Mouse (Mus musculus) left cerebral cortex, adult 2 months (tissue): ENCODE data around the gene Ifi206. TPM values are rescaled to one million over a fixed set of nuclear protein-coding genes. Genes with fewer than 3 reads are reported as not detected.

Experiments
- DNase-seq, 2 experiments: peaks; one replicate each; pipeline ENCODE4 v3.0.0; 2021 to 2022; ENCODE audit warnings: low spot score in 2 of 2, mixed read lengths in 1 of 2; ENCODE audit errors: extremely low spot score in 1 of 2
- H3K27ac ChIP-seq: fragments of 200-600 bp; 2 replicates; pipeline ENCODE4 v1.8.1; 2022
- H3K4me3 ChIP-seq: fragments of 200-600 bp; 2 replicates; pipeline ENCODE4 v1.8.1; 2022
- CTCF ChIP-seq: fragments of 200-600 bp; IDR thresholded peaks from 2 replicates; pipeline ENCODE4 v1.8.1; 2022; ENCODE audit warnings: antibody characterized with exemption, mild to moderate bottlenecking, moderate library complexity
- intact Hi-C: fragments of 180-260 bp; cut with DNase I; formaldehyde crosslinking; loops from one replicate; pipeline ENCODE4 v1.15.1; 2025
- microRNA-seq, 2 experiments: library from miRNA; unstranded; fragments of <30 nt; microRNA quantifications; one replicate each; pipeline ENCODE4 v1.2.0; 2021
- total RNA-seq, 2 experiments: library from RNA; stranded (reverse); gene quantifications; 2 replicates each; pipeline ENCODE4 v1.2.3; 2021

Ifi206 gene
- total RNA-seq, 2 experiments from 2014 or later: not detected

DNA sequence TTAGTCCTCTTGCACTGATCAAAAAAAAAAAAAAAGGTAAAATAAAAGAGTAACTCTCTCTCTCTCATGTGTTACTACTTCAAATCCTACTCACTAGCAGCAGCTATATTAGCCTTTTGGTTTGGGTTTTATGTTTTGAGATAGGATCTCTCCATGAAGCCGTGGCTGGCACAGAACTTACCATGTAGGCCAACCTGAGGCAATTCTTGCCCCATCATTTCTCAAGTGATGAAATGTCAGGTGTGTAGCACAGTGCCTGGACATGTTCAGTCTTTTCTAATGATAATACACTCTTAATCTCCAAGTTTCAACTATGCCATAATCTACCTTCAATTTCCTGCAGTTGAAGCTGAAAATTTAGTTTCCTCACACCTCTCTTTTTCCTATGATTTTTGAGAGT is 47.8 kb downstream of the Ifi206 start:
- intact Hi-C loops: no loop called here
- Histone ChIP-seq H3K27ac (no peak overlapping the region), H3K4me3 (no peak overlapping the region)
- no peak for DNase-seq
- no peak for TF ChIP-seq CTCF

DNA sequence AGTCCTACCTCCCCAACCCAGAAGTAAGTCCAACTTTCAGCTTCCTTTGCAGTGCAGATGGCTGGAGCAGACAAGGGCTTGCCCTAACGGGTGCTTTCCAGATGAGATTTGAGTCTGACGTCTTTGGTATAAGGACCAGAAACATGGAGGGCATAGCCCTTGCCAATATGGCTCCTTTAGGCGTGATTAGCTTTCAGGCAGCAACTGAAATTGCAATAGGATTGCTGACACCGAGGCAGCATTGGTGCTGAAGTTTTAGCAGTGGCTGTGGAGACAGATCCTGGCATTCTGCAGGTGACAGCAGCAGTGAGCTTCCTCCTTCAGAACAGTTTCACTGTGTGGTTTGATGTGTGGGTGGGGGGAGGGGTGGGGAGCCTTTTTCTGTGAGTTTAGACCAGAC is 49.6 kb downstream of the Ifi206 start:
- no peak overlapping the region for H3K27ac ChIP-seq
- no peak overlapping the region for H3K4me3 ChIP-seq
- no peak for DNase-seq
- intact Hi-C loops: no loop called here
- TF ChIP-seq CTCF: no peak

DNA sequence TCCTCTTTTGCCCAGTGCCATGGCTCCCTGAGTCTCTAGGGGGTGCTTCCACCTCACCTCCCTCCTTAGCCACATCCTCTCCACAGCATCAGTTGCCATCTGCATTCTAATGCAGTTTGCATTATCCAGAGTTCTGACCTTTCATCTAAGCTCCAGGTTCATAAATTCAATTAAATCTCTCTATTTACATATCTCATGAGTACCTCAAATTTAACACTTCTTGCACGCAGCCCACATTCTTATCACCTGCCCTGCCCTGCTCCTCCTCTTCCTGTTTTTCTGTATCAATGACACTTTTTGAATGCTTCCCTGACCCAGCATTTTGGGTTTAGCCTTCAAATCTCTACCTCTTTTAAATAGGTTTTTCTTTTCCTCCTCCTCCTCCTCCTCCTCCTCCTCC is 50.2 kb downstream of the Ifi206 start:
- Histone ChIP-seq H3K4me3 (no peak overlapping the region), H3K27ac (no peak overlapping the region)
- no peak for TF ChIP-seq CTCF
- DNase-seq: no peak
- intact Hi-C loops: no loop called here

DNA sequence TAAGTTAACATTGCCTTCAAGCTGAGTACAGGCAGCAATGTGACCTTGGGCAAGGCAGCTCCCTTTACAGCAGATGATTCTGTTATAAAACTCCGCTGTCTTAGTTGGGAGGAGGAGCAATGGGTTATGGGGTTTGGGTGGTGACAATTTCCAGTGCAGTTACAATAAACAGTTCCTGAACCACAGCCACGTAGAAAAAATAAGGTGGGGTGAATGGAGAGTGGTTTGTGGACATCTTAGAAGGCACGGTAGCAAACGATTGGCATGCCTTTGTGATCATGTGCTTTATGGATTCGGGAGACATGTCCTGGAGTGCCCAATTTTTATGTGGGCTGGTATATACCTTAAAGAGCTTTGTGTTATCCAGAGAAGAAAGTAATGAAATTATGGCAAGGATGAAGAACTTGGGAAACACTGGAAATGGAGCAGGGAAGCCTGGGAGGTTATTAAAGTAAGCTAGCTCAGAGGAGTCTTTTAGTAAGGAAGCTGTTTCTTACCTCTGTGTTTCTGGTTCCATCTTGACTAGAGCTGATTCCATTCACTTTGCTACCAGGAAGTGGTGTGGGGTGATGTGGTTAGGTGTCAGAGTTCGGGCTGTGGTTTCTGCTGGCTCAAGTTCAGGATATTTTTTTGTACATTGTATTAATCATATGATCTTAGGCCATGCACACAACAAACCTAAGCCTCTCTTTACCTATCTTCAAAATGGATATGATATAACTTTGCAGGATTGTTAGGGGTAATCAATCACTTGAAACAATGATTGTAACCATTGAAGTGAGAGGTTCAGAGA is 53.5 kb downstream of the Ifi206 start:
- TF ChIP-seq CTCF: no peak
- DNase-seq: no peak
- H3K27ac ChIP-seq: no peak overlapping the region
- H3K4me3 ChIP-seq: no peak overlapping the region
- intact Hi-C loops: no loop called here

DNA sequence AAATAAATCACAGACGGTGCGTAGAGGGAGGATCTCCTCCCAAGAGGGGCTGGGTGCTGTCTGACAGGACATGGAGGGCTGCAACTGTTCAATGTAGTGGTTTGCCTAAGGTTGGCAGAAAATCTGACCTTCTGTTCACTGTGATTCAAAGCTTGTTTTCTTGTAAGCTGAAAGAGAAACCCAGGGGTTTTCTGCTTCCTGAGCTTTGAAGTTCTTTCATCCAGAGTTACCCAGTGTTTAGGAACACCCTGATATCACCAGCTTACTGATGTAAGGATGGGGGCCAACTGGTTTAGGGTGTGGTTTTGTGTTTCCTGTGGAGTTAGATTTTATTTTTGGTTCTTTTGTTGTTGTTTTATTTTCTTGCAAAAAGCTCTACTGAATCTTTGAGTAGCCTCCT is 58.4 kb downstream of the Ifi206 start:
- intact Hi-C loops: no loop called here
- no peak for DNase-seq
- no peak for TF ChIP-seq CTCF
- H3K4me3 ChIP-seq: no peak overlapping the region
- H3K27ac ChIP-seq: no peak overlapping the region

DNA sequence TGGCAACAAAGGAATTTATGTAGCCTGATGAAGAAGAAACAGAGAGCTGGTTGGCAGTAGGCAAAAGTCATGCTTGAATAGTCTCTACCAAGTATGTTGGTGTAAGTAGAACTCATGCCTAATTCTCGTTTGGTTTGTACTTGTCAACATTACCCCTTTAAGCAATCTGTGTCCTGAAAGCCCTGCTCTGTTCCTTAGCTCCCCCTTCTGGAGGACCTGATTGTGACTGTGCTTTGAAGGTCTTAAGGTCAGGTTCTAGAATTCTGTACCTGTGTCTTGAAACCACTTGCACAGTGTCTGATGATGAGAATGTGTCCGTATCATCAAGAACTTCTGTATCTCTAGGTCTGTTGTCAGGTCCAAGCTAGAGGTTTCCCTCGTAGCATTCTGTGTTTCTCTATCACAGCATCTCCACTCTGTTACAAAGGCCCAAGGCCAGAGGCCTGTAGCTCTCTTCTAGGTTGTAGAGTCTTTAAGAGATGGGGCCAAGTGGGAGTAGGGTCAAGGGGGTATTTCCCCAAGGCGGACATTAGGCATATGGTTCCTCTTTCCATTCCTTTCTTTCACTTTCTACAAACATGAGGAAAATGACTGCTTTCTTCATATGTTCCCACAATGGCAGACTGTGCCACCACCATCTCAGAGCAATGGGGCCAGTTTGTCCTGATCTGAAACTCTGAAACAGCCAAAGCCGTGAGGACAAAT is 60.7 kb downstream of the Ifi206 start:
- Histone ChIP-seq H3K4me3 (no peak overlapping the region), H3K27ac (no peak overlapping the region)
- intact Hi-C loops: no loop called here
- DNase-seq: no peak
- no peak; the same call in 1 of the 2 replicates for TF ChIP-seq CTCF

- no peak for TF ChIP-seq CTCF
- intact Hi-C loops: no loop called here
- no peak for DNase-seq
- Histone ChIP-seq H3K27ac (no peak overlapping the region), H3K4me3 (no peak overlapping the region)
Observed at GRCm38 (mm10) chr1:173427385-173427784, 63.5 kb downstream of the Ifi206 start.

- TF ChIP-seq CTCF: no peak
- no peak overlapping the region for H3K27ac ChIP-seq
- intact Hi-C loops: no loop called here
- H3K4me3 ChIP-seq: no peak overlapping the region
- no peak for DNase-seq
Observed at GRCm38 (mm10) chr1:173426345-173426744, 64.5 kb downstream of the Ifi206 start.

DNA sequence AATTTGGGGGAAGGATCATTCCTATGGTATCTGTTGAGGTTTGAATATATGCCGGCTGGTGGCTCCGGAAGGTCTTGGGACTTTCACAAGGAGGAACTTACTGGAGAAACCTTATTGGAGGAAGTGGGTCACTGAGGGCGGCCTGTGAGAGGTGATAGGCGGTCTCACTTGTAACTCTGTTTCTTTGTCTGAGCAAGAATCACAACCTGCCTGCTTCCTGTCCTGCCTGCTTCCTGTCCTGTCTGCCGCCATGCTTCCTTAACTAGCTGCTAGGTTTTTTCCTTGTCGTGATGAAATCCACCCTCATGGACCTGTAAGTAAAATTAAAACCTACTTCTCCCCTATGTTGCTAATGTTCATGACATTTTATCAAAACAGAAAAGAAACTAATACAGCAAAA is 70.5 kb downstream of the Ifi206 start:
- TF ChIP-seq CTCF: no peak
- intact Hi-C loops: no loop called here
- Histone ChIP-seq H3K27ac (no peak overlapping the region), H3K4me3 (no peak overlapping the region)
- no peak for DNase-seq

GRCm38 (mm10) chr1:173418936-173419621 is 71.8 kb downstream of the Ifi206 start:
- Histone ChIP-seq H3K27ac (no peak overlapping the region), H3K4me3 (no peak overlapping the region)
- intact Hi-C loops: no loop called here
- no peak for DNase-seq
- no peak for TF ChIP-seq CTCF

DNA sequence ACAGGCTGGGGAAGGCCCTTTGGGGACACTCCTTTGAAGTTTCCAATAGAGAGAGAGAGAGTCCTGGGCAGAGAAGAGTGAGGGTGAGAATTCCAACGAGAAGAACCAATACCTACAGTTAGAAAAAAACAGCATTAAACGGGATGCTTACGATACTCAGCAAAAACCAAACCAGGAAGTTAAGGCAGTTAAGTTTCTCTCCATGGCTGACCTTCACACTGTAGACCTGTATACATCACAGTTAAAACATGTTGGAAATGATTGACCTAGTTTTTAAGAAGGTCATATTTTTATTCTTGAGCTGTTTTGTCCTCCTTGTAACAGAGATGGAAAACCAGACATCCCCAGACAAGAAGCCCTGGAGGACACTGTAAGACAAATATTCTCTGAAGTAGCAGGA is 72.3 kb downstream of the Ifi206 start:
- no peak for TF ChIP-seq CTCF
- Histone ChIP-seq H3K27ac (no peak overlapping the region), H3K4me3 (no peak overlapping the region)
- no peak for DNase-seq
- intact Hi-C loops: no loop called here

Small RNA genes lying within 50 kb of the gene (microRNA-seq; reads per million reads assigned to microRNA genes)
- gene Gm44481: 0 reads per million in 2 experiments

Other genes starting within 250 kb of the Ifi206 start
- not detected for gene Olfr418, start 225.0 kb downstream of the Ifi206 start, total RNA-seq
- gene Mptx2, start 213.3 kb downstream of the Ifi206 start, total RNA-seq: not detected
- gene Ackr1, start 157.3 kb downstream of the Ifi206 start, total RNA-seq: 10 to 100 TPM; 81.0 to 90.2 TPM
- gene Aim2, start 140.2 kb downstream of the Ifi206 start, total RNA-seq: 1 to 10 TPM; 2.5 to 4.1 TPM
- 100 to 1,000 TPM; 437 to 438 TPM for gene Cadm3, start 123.3 kb downstream of the Ifi206 start, total RNA-seq
- gene Ifi214, start 44.9 kb upstream of the Ifi206 start, total RNA-seq: not detected
- gene Ifi213, start 108.2 kb upstream of the Ifi206 start, total RNA-seq: not detected
- gene Ifi209, start 139.9 kb upstream of the Ifi206 start, total RNA-seq: not detected
- not detected for gene Ifi208, start 182.6 kb upstream of the Ifi206 start, total RNA-seq